Mouse (Mus musculus) Muller cell, postnatal 12 days (primary cell): ENCODE results near the gene Cnn1.
"Not testable (repeated sequence)": the region's sequence is repeated elsewhere in the genome, so short reads cannot be mapped to it uniquely, and the experiment has no call there.

Experiments used
- DNase-seq: peaks from one replicate; pipeline ENCODE4 v3.0.0-alpha.2; 2015; ENCODE audit errors: inconsistent ontology term

Cnn1 gene

GRCm38 (mm10) chr9:22075778-22076177 is 23.2 kb upstream of the Cnn1 start:
- DNase-seq, result not testable (repeated sequence)

- no peak for DNase-seq
These were observed 22.8 kb upstream of the Cnn1 start for GRCm38 (mm10) chr9:22076223-22076622.

GRCm38 (mm10) chr9:22084667-22085021 is 14.4 kb upstream of the Cnn1 start:
- no peak for DNase-seq

- DNase-seq, result peak; percentile 97
These were observed 13.8 kb upstream of the Cnn1 start, which contains the start of gene Ecsit for GRCm38 (mm10) chr9:22085022-22085834. TSS of gene Ecsit (minus strand) at chr9:22085438.

GRCm38 (mm10) chr9:22086012-22086411 is 13.0 kb upstream of the Cnn1 start:
- peak; percentile 29 for DNase-seq

GRCm38 (mm10) chr9:22087034-22087618 is 11.9 kb upstream of the Cnn1 start:
- no peak for DNase-seq

DNA sequence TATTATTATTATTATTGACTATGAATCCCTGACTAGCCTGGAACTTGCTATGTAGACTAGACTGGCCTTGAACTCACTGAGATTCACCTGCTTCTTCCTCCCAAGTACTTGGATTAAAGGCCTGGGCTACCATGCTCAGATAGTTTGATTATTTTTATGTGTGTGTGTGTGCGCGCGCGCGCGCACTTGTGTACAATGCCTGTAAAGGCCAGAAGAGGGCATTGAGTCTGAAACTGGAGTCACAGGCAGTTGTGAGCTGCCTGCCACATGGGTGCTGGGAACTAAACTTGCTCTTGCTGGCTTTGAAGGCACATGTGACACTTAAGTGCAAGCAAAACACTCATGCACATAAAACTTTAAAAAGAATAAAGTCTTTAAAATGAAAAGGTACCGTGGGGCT is 9.7 kb upstream of the Cnn1 start:
- no peak for DNase-seq

DNA sequence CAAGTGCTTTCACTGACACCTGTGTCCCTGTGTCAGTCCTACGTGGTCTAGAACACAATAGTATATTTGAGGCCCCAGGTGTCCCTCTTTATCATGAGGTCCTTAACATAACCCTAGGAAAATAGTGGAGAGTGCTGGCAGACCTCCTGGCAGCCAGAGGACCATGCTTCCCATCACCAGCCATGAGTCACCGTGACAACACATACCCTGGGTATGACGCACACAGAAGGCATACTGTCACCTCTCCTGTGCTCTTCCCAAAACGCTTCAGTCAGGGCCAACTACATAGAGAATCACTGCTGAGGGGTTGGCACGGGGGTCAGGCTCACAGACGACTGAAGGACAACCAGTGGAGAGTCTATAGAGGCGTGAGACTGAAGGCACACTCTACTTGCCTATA is 9.0 kb upstream of the Cnn1 start:
- DNase-seq, result peak; percentile 62

DNA sequence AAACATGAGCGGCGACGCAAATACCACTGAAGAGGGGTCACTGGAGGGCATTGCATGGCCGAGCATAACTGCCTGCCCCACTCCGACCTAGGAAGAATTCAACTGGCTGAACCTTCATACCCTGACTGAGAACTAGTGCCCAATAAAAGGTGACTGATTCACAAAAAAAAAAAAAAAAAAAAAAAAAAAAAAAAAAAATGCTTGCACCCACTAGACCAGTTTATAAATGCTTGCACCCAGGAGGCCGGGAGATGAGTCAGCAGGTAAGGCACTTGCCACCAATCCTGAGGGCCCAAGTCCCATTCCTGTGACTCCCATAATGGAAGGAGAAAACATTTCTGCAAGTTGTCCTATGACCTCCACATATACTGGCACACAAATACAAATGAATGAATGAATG is 6.3 kb upstream of the Cnn1 start:
- DNase-seq, result no peak

DNA sequence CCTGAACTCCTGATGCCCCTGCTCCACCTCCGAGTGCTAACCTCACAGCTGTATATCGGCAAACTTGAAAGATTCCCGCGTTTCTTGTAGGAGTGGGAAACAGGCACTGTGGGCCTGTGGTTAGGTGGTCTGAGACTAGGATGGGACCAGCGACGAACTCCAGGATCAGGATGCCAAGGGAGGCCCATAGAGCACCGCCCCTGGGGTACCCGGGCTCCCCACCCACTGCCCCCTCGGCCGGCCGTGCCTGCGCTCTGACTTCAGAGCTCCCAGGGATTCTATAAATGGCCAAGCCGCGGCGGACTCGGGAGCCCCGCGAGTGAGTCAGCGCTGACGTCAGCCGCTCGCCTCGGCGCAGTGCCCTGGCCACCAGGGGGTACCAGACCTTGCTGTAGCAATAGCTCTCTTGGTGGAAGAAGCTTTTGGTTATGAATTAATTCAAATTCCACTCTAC is 3.1 kb upstream of the Cnn1 start:
- peak; percentile 93 for DNase-seq

GRCm38 (mm10) chr9:22099922-22100321 is 906 bp downstream of the Cnn1 start:
- peak; percentile 36 for DNase-seq

GRCm38 (mm10) chr9:22108194-22108593 is 9.2 kb downstream of the Cnn1 start:
- DNase-seq, result no peak

- no peak for DNase-seq
These were observed 16.6 kb downstream of the Cnn1 start for GRCm38 (mm10) chr9:22115635-22116034.

GRCm38 (mm10) chr9:22116086-22116485 is 17.1 kb downstream of the Cnn1 start:
- peak; percentile 34 for DNase-seq

GRCm38 (mm10) chr9:22116740-22117426 is 17.9 kb downstream of the Cnn1 start, which contains the start of gene Elof1:
TSS of gene Elof1 (minus strand) at chr9:22117172.
- DNase-seq, result peak; percentile 89

DNA sequence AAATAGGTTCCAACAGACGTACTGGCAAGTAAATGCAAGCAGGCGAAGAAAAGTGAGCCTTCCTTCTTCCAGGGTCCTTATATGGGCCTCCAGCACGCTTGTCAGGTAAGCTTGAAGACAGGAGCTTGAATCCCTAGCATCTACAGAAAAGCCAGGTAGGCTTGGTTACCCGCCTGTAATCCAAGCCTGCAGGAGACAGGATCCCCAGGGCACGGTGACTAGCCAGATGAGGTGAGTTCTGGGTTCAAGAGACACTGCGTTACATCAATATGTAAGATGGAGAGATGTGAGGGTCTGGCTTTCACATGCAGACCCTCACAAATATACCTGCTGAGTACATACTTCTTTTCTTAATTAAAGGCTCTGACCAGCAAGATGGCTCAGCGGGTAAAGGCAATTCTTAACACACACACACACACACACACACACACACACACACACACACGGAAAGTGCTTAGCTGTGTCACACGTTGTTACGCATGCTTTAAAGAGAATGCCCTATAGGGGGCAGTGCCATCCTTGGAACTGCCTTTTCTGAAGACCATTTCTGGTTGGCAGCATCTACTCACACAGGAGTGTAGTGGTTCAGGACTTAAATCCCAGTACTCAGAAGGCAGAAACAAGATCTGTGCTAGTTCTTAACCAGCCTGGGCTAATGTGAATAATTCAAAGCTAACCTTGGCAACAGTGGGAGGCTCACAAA is 18.9 kb downstream of the Cnn1 start:
- DNase-seq, result peak; percentile 29

DNA sequence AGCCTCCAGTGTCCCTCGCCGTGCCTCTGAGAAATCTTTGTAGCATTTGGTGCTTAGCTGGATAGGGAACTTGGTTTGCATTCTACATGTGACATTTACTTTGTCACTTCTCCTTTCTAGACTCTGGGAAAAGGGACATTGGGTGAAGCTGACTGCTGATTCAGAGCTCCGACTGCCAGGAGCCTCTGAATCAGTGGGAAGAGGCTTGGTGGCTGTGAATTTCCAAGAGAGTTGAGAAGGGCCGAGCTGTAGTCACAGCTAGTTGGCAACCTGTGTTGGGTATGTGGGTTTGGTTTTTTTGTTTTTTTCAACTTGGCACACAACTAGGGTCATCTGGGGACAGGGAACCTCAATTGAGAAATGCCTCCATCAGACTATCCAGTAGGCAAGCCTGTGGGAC is 20.5 kb downstream of the Cnn1 start:
- peak; percentile 13 for DNase-seq

DNA sequence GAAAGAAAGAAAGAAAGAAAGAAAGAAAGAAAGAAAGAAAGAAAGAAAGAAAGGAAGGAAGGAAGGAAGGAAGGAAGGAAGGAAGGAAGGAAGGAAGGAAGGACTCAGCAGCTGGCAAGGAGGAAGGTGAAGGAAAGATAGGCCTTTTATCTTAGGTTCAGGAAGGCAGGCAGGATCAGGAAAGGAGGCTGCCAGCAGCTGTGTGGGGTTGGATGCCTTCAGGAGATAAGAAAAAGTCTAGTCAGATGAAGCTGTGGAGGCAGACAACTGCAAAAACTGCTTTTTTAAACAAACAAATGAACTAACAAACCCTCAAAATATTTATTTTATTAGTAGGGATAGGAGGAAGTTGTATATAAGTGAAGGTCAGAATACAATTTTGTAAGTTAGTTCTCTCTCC is 22.5 kb downstream of the Cnn1 start:
- no peak for DNase-seq

DNA sequence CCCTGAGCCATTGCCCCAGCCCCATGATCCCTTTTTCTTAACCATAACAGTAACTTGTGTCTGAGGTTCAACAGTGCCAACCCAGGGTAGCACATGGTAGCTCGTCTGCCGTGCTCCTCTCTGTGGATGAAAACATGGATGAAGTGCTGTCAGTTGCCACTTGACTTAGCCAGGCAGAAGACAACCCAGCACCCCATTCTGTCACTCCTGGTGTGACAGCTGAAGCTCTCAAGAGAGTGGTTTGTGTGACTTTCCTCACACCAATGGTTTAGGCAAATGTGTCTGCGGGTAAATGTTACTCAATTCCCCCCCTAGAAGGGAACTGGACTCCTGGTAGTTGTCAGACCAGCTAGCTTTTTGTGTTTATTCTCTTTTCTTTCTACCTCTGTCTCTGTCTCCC is 23.0 kb downstream of the Cnn1 start:
- no peak for DNase-seq

GRCm38 (mm10) chr9:22123069-22123609 is 24.1 kb downstream of the Cnn1 start:
- DNase-seq, result no peak

DNA sequence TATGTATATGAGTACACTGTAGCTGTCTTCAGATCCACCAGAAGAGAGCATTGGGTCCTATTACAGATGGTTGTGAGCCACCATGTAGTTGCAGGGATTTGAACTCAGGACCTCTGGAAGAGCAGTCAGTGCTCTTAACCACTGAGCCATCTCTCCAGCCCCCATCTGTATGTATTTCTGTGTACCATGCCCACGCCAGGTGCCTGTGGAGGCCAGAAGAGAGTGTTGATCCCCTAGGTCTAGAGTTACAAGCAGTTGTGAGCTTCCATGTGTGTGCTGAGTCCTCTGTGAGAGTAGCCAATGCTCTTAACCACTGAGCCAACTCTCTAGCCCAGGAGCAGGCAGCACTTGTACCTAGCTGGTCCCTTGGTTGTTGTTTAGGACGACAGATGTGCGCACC is 25.2 kb downstream of the Cnn1 start:
- DNase-seq, result no peak
